Mouse (Mus musculus): ENCODE measurements around the gene Tmem184b.

The Tmem184b gene

DNA sequence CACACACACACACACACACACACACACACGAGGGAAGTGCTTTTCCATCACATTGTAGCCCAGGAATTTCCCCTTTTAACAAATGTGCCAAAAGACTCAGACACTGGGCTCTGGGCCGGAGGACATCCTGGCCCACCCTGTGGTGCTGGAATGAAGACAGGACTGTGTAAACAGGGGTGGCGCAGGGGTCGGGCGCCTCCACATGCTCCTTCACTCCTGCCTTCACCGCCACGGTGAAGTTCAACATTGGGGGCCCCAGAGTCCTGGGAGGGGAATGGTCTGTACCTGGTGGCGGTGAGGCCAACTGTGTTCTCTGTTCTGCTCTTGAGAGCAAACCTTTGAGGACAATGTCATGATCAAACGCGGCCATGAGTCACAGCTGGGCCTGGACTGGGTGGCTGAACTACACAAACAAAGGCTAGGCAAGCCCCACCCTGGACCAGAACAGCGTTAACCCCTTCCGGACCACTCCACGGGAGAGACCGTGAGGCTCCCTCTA lies 35.0 kb downstream of the Tmem184b start:
- in situ Hi-C loops (cut with MboI, MseI) = no loop called here

DNA sequence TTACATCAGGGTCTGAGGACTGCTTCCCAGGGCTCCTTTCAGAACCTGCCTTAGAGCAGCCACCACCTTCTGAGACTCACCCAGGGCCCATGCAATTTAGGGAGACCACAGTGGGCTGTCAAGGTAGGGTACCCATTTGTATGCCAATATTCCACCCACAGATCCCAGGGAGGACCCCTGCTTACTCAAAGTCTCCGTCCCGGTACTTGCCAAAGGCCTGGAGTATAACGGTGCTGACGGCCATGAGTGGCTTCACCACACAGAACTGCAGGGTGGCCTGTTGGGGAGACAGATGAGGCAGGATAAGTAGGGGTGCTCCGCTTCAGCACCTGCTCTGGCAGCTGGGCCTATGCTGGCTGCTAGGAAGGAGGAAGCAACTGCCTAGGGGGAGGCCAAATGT lies 37.0 kb downstream of the Tmem184b start:
- in situ Hi-C loops (cut with MboI, MseI) = no loop called here

DNA sequence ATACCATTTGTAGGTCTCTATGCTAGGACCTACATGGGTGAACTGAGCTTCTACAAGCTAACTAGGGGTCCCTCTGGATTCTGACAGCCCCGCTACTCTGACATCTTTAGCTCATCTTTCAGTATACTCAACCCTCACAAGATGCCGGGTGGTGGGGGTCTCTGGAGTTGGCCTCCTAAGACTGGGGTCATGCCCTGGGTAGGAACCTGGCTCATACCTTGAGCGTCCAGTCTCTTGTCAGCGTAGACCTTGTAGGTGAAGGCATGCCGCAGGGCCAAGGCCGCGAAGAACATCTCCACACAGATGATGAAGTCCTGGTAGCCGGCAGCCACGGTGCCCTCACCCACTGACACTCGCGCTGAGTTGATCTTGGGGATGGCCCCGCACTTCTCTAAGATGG lies 38.3 kb downstream of the Tmem184b start:
- in situ Hi-C loops (cut with MboI, MseI) = no loop called here

DNA sequence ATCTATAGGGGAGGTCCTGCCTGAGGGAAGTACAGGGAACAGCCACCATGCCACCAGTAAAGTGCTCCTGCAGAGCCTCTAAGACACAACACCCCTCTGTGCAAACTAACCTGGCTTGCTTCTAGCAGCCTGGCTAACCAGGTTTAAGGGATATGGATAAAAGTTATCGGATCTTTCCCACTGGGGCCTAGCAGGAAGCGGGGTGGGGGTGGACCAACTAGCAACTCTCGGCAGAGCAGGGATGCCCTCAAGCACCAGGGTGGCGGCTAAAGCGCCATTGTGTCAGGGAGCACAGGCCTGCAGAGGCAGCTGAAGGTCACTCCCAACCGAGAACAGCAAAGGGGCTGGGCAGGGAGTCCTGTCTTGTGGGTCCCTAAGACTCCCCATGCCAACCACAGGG lies 39.2 kb downstream of the Tmem184b start:
- in situ Hi-C loops (cut with MboI, MseI) = no loop called here

DNA sequence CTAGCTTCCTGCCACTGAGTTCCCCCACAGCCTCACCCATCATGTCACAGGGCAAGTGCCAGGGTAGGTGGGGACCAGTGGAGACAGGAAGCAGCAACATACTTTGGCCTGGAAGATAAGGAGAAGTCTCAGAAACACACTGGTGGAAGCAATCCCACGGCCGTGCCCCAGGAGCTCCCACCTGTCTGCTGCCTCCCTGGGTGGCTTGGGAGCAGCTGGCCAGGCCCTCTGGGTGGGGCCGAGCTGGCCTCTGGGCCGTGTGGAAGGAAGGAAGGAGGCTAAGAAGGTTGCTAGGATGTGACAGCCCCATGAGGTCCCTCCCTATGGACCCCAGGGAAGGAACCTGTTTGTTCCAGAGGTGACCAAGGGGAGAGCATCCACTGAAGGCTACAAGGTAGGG lies 42.3 kb downstream of the Tmem184b start:
- in situ Hi-C loops (cut with MboI, MseI) = no loop called here

DNA sequence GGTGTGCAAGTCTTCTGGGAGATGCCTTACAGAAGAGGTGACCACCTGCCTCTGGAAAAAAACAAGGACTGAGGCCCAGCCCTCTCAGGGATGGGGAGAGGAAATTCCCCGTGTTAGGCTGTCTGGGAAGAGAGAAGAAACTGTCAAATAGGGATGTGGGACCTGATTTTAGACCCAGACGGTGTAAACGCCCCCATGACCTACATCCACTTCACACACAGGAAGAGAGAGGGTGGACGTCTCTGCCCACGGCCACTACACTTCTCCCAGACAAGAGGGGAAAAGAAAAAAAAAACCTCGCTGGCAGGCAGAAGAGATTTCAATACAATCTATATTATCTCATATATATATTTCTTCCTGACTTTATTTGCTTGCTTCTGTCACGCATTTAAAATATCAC lies 43.0 kb downstream of the Tmem184b start:
- in situ Hi-C loops (cut with MboI, MseI) = no loop called here

DNA sequence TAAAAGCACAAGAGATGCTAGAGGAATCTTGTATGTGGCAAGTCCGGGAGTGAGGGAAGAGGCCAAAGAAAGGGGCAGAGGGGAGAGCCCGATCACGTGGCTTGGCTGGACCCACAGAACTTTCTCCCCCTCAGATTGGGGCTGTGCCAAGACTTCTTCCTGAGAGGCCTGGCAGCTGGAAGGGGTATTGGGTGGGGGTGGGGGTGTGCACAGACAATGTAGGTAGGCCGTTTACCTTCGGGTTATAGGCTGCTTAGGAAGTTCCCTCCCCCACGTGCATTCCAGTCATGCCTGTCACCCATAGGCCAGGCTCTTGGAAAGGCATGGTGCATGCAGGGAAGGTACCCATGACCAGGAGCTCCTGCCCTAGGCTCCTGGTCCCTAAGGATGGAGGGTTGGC lies 43.4 kb downstream of the Tmem184b start:
- in situ Hi-C loops (cut with MboI, MseI) = no loop called here

DNA sequence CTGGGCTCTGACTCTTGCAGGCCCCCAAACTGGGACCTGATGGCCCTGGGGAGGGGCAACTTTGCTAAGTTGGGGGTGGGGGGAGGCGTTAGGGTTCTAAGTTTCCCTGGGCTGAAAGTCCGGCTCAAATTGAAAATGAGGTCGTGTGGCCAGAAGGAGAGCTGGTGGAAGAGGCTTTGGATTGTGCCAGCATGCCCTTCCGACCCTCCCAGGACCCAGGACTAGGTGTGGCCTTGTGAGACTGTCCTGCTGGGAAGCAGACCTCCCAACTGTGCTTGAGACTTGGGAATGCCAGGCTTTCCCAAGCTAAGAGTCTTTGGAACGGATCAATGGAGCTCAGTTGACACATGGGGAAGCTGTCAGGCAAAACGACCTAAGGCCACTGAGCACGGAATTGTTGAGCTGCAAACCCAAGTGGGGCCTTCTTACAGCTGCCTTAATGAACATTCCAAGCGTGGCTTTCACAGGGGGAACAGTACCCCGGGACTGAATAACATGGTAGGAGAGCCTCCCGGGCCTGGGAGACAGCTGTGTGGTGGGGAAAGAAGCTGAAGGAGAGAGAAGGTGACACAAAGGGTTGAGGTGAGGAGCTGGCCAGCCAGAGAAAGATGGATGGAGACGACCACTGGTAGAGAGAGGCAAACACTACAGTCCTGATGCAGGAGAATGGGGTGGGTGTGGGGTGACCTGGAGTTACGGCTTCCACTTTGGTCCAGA lies 45.2 kb downstream of the Tmem184b start:
- in situ Hi-C loops (cut with MboI, MseI) = no loop called here

DNA sequence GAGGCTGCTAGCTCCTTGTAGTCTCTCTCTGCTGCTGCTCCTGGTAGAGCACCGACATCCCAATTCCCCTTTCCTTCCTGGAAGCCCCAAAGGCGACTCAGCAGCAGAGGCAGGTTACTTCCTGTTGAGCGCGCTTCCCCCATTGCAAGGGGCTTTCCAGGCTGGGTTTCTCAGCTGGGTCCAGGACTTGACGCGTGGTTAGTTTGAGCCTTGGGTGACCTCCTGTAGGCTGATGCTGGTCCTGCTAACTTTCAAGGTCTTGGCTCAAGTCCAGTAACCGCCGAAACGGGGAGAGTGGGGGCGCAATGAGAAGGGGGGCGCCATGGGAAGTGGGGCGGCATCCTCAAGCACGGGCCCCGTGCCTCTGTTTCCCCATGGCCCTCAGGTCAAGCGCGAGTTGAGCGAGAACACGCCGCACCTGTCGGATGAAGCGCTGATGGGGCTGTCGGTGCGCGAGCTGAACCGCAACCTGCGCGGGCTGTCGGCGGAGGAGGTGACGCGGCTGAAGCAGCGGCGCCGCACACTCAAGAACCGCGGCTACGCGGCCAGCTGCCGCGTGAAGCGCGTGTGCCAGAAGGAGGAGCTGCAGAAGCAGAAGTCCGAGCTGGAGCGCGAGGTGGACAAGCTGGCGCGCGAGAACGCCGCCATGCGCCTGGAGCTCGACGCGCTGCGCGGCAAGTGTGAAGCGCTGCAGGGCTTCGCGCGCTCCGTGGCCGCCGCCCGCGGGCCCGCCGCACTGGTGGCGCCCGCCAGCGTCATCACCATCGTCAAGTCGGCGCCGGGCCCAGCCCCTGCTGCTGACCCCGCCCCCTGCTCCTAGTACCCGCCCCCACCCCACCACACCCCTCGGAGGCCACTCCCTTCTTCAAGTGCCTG lies 46.1 kb downstream of the Tmem184b start:
- in situ Hi-C loops (cut with MboI, MseI) = no loop called here

DNA sequence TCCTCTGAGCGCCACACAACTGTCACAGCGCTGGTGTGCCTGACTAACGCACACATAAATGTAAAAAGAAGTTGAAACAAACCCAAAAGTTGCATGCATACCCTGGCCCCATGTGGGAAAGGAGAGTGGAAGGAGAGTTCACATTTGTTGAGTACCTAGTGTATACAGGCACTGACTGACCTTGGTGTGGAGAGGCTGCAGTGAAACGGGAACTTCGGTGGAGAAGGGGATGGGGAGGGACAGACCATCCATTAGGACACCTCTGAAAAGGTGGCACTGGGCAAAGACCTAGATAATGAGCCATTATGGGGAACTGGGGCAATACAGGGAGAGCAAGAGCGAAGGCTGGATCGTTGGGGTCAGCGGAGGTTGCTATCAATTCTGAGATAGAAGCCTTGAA lies 46.9 kb downstream of the Tmem184b start:
- in situ Hi-C loops (cut with MboI, MseI) = no loop called here

DNA sequence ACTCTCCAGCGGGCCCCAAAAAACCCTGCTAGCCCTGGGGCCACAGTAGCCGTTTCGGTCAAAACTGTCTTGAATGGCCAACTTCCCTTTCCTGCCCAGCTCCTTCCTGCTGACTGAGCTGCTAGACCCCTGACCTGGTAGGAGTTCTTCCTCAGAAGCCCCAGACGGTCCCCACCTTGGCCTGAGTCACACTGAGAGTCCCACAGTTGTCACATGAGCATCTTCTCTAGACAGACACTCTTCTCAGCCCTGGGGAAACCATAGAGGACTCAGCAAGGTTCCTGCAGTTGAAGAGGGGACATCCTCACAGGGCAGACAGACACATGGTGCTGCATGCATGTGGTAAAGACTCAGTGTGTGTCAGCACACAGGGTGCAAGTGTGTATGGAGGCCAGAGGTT lies 48.8 kb downstream of the Tmem184b start:
- in situ Hi-C loops (cut with MboI, MseI) = no loop called here

DNA sequence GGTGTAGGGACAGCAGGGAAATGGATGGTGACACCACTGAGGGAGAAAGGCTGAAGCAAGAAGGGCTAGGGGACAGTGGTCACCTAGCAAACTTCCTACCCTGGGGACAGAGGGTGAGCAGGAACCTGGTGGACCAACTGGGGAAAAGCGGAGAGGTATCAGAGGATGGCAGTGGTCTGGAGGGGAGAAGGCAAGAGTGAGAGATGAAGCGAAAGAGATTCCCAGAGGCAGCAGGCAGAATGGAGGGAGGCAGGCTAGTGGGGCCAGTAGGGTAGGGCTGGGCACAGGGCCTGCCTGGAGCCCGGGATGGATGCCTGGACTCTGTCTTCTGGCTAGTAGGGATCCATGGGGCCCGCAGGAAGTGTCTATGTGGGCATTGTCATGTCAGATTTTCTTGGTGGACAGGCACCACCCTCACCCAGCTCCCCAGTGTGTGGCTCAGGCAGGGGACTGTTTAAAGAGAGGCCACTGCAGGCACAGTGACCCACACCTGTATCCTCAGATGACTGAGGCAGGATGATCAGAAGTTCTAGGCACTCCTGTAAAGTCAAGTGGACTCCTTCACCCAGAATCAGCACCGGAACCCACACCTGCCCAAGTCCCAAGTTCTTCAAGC lies 49.6 kb downstream of the Tmem184b start:
- in situ Hi-C loops (cut with MboI, MseI) = no loop called here

DNA sequence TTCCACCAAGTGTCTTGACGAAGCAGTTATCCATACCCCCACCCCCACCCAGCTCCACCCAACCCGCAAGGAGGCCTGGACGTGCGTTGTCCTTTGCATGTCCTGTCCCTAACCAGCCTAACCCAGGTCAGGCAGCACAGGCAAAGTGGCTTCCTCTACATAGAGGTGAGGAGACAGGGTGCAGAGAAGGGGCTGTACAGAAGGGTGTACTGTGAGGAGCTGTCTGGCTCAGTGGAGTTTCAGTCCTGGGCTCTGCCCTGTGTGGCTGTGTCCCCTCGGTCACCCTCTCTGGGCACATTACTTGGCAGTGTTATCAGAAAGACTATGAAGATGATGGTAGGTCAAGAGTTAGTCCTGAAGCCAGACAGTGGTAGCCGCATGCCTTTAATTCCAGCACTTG lies 50.9 kb downstream of the Tmem184b start:
- in situ Hi-C loops (cut with MboI, MseI) = no loop called here

DNA sequence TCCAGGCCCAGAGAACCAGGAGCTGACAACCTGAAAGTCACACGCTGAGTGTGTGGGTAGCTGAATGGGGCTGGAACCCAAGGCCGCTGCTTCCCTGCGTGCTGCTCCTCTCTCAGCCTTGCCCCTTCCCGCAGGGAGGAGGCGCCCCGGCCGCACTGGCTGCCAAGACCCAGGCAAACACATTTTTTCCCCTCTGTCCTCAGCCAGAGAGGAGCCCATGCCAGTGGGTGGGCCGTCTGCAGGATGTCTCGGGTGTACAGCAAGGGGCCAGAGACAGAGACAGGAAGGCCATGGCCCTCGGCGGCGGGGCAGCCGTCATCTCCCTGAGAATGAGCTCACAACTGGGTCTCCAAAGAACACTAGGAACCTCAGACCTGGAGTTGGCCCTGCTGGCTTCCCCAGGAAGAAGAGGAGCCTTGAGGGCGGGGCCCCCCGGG lies 52.0 kb downstream of the Tmem184b start:
- in situ Hi-C loops (cut with MboI, MseI) = no loop called here

DNA sequence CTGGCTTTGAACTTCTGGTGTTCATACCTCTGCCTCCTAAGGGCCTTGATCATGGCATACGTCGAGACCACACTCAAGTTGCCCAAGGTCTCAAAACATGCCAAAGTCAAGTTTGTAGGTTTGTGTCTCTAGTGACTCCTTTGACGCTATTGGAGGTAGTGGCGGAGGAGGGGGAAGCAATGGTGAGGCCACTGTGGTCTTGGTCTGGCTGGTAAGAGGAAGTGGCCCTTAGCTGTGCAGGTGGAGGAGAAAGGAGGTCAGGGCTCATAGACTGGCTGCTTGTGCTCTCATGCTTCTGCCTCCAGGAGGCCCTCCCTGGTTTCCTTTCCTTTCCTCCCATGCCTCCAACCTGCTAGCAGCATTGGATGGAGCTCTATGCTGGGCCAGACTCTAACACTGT lies 52.5 kb downstream of the Tmem184b start:
- in situ Hi-C loops (cut with MboI, MseI) = no loop called here

DNA sequence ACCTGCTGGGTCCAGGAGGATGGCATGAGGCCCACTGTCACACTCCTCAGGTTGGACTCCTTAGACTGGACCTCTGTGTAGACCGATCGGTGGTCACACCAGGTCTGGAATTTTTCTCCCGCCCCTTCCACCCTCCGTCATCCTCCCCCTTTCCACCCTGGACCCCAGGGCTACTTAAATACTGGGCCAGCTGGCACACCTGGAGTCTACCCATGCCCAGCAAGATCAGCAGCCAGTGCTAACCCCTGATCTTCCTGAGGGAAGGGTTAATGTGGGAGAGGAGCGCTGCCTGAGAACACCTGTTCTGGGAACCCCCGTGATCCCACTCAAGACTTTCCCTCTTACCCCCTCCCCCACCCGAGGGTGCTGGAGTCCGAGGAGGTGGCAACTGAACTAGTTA lies 54.7 kb downstream of the Tmem184b start:
- in situ Hi-C loops (cut with MboI, MseI) = no loop called here

DNA sequence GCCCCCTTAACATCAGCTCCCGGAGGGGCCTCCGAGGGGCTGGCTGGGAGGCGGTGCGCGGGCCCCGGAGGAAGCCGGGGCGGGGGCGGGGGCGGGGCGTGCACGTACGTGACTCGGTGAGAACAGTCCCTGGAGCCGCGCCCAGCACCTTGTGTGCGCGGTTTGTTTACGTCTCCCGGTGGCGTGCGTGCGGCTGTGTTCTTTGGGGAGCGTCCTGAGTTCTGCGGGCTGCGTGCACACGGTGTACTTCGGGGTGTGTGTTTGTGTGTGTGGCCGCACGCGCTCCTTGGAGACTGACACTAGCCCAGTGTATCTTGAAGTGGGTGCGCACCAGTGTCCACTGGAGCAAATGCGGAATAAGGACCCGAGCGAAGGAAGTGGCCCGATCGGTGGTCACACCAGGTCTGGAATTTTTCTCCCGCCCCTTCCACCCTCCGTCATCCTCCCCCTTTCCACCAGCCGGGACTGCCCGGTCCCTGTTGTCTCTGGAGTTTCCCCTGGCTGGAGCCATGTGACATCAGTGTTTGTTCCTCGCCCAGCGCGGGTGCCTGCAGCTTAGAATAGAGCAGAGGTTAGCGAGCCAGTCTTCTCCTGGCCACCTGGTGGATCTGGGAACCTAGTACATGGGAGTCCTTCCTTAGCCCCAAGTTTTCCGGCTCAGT lies 55.4 kb downstream of the Tmem184b start:
- in situ Hi-C loops (cut with MboI, MseI) = no loop called here

DNA sequence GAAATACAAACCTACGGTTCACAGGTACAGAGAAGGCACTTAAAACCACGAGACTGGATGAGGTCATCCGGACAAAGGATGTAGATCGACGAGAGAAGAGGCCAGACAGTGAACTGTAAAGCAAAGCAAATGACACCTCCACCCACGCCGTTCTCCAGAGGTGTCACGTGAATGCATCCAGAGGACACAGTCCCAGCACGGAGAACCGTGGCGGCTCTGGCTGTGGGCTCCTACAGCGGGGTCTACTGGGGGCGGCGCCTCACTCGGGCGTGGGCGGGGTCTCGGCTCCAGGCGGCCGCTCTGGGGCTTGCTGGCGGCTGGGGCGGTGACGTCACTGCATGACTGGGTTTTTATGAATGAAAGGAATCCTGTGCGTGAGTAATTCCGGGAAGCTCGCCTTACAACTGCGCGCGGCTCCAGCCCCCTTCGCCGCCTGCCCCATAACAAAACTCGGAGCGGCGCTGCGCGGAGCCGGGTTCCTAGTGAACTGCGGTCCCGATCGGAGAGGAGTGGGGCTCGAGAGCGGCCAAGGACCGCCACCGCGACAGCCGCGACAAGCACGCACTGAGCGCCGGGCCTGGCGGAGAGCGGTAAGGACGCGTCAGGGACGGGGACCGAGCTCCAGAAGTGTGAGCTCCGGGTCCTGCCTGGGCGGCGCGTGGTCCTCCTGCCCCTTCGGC lies 56.1 kb downstream of the Tmem184b start:
- in situ Hi-C loops (cut with MboI, MseI) = no loop called here

DNA sequence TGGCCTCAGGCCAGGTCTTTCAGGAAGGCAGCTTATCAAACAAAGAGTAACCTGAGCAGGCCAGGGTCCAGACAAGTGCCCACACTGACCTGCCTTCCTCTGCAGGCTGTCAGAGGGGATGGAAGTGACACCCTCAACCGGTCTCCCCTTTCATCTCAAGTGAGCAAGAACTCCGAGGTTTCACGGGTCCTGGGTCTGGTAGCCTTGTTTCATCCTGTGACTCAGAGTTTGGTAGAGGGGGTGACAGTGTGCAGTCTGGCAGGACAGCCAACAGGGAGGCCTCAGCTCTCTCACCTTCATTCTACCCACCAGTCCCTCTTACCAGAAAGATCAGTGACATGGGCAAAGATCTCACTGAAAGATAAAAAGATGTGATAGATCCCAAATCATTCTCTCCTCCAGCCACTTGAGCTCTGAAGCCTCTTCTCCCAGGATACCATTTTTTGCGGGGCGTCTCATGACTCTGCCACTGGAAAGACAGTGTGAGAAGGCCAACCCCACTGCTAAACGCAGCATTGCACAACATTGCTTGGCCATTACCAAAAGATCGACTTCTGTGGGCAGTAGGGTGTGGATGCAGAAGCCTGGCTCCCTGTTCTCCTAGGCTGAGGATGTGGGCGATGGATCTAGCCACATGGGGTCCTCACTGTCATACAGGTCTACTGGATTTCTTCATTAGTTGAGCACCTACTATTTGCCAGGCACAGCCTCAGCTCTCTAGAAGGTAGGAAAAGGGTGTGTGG lies 57.1 kb downstream of the Tmem184b start, which contains the start of gene Maff:
Maff (plus strand) TSS at position 571 of the 743 bp plus-strand sequence.
- in situ Hi-C loops (cut with MboI, MseI) = no loop called here

DNA sequence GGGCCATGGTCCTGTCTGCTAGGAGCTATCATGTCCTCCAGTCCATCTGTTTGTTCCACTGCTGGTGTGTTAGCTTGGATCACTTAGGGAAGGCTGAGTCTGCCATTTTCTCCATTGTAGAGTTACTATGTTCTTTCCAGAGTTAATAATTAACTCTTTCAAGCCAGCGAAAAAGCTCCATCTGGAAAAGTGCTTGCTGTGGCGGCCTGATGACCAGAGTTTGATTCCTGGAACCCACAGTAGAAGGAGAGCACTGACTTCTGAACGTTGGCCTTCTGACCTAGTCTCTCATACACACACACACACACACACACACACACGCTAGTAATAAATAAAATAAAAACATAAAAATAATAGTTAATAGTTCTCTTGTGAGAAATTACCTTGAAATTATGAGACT lies 58.7 kb downstream of the Tmem184b start:
- in situ Hi-C loops (cut with MboI, MseI) = no loop called here

Data from regulatory T cell (primary cell).